Mouse (Mus musculus): Measurements from ENCODE around the gene Mdga2.

- TF ChIP-seq TAL1 (IDR thresholded peaks at IDR 0.05; ENCODE audit: low read length) (no peak), GATA1 (IDR thresholded peaks at IDR 0.05; ENCODE audit: low read length) (no peak)
These were observed 211.0 kb downstream of the Mdga2 start for GRCm38 (mm10) chr12:67011368-67011767.

Data from erythroblast, embryonic 14.5 days (primary cell).